Mouse (Mus musculus): ENCODE measurements at regions not wholly inside any gene's neighbourhood (a gene's known extent, or its start where the extent isn't known, plus 50 kb on each side); places are given as distances from the start of the nearest gene placed in this dataset.

GRCm38 (mm10) chr1:119364901-119365300, 57.1 kb downstream of the Inhbb start:
- Histone ChIP-seq H3K27me3 (ENCODE audit: control insufficient read depth, insufficient read depth, low read length) (no peaks in the 10 kb centered on the region), H3K9me3 (replicated peaks; ENCODE audit: control insufficient read depth, low read length) (no peaks in the 10 kb centered on the region; the same call in 1 of the 2 replicates), H3K27ac (ENCODE audit: low read depth, low read length) (no peak overlapping the region), H3K4me1 (ENCODE audit: control insufficient read depth, insufficient read depth, low read length) (no peaks in the 10 kb centered on the region), H3K9ac (ENCODE audit: low read depth, low read length) (no peak overlapping the region), H3K4me2 (no peak overlapping the region), H3K36me3 (ENCODE audit: control insufficient read depth, insufficient read depth, low read length) (no peaks in the 10 kb centered on the region), H3K4me3 (ENCODE audit: low read depth, low read length) (no peak overlapping the region)
- ATAC-seq (replicated peaks; ENCODE audit: insufficient number of reproducible peaks, low FRiP score, low TSS enrichment), result no peak

DNA sequence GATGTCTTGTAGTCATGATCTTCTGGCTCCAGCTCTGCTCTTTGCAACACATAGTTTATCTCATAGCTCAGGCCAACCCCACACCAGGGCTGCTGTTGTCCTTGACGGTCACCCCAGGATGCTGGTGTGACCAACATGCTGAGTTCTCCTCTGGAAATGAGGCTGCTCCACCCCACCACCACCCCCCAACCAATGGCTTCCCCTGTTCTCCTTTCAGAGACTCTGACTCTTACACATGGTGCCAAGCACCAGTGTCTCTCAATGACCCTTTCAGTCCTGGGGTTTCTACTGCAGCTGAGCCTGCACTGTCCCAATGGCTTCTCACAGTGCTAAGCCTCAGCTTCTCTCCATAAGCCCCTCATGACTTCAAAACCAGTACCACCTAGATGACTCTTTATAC, 64.0 kb downstream of the Inhbb start:
- H3K4me3 ChIP-seq (ENCODE audit: low read depth, low read length), result no peak overlapping the region
- no peak overlapping the region for H3K4me2 ChIP-seq
- no peak for ATAC-seq (replicated peaks; ENCODE audit: insufficient number of reproducible peaks, low FRiP score, low TSS enrichment)
- no peaks in the 10 kb centered on the region for H3K4me1 ChIP-seq (ENCODE audit: control insufficient read depth, insufficient read depth, low read length)
- H3K9me3 ChIP-seq (replicated peaks; ENCODE audit: control insufficient read depth, low read length), result no peaks in the 10 kb centered on the region; the same call in none of the 2 replicates
- H3K9ac ChIP-seq (ENCODE audit: low read depth, low read length), result no peak overlapping the region
- no peak overlapping the region for H3K27ac ChIP-seq (ENCODE audit: low read depth, low read length)
- H3K36me3 ChIP-seq (ENCODE audit: control insufficient read depth, insufficient read depth, low read length), result no peaks in the 10 kb centered on the region
- WGBS (ENCODE audit: insufficient replicate concordance), result 59% methylated on average over 1 of the region's 1 CpGs
- no peaks in the 10 kb centered on the region for H3K27me3 ChIP-seq (ENCODE audit: control insufficient read depth, insufficient read depth, low read length)

GRCm38 (mm10) chr1:119356916-119357315, 65.1 kb downstream of the Inhbb start:
- Histone ChIP-seq H3K27ac (ENCODE audit: low read depth, low read length) (no peak overlapping the region), H3K9ac (ENCODE audit: low read depth, low read length) (no peak overlapping the region), H3K4me1 (ENCODE audit: control insufficient read depth, insufficient read depth, low read length) (no peaks in the 10 kb centered on the region), H3K4me3 (ENCODE audit: low read depth, low read length) (no peak overlapping the region), H3K4me2 (no peak overlapping the region), H3K36me3 (ENCODE audit: control insufficient read depth, insufficient read depth, low read length) (no peaks in the 10 kb centered on the region), H3K27me3 (ENCODE audit: control insufficient read depth, insufficient read depth, low read length) (no peaks in the 10 kb centered on the region), H3K9me3 (replicated peaks; ENCODE audit: control insufficient read depth, low read length) (no peaks in the 10 kb centered on the region; the same call in 1 of the 2 replicates)
- 55% methylated on average over 1 of the region's 1 CpGs for WGBS (ENCODE audit: insufficient replicate concordance)
- ATAC-seq (replicated peaks; ENCODE audit: insufficient number of reproducible peaks, low FRiP score, low TSS enrichment), result no peak

DNA sequence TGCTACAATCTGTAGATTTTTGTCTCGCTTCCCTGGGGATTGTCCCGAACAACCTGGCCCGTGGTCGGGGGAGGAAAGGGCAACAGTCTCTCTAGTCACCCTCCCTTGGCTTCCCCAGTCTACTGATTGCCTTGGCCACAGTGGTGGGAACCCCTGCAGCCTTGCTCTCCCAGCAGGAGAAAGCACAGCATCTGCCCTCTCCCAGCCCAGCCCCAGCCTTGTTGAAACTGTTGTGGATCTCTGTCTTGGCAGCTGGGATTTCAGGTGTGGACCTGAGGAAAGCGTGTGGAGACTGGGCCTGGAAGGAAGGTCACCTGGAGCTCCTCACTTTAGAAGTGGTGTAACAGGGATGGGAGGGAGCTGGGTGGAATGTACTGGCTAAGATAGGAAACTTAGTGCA, 66.6 kb downstream of the Inhbb start:
- Histone ChIP-seq H3K4me3 (ENCODE audit: low read depth, low read length) (no peak overlapping the region), H3K27ac (ENCODE audit: low read depth, low read length) (no peak overlapping the region), H3K36me3 (ENCODE audit: control insufficient read depth, insufficient read depth, low read length) (no peaks in the 10 kb centered on the region), H3K4me1 (ENCODE audit: control insufficient read depth, insufficient read depth, low read length) (no peaks in the 10 kb centered on the region), H3K9me3 (replicated peaks; ENCODE audit: control insufficient read depth, low read length) (no peaks in the 10 kb centered on the region; the same call in 1 of the 2 replicates), H3K4me2 (no peak overlapping the region), H3K27me3 (ENCODE audit: control insufficient read depth, insufficient read depth, low read length) (no peaks in the 10 kb centered on the region), H3K9ac (ENCODE audit: low read depth, low read length) (no peak overlapping the region)
- ATAC-seq (replicated peaks; ENCODE audit: insufficient number of reproducible peaks, low FRiP score, low TSS enrichment), result no peak
- 67% methylated on average over 5 of the region's 5 CpGs for WGBS (ENCODE audit: insufficient replicate concordance)

DNA sequence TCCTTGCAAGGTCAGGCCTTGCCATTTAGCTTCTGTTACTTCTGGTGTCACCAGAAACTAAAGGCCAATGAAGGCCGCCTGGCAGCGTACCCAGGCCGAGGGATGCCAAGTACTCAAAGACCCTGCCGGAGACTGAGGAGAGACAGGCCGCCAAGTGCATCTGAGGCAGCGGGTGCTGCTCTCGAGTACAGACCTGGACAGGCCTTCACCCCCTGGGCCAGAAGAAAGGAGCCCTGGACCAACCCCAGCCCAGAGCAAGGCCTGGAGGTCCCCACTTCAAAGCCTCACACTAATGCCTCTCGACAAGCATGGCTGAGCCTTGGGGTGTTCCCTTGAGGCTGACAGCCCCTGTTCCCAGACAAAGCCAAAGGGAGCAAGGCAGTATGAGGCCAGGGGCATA, 70.5 kb downstream of the Inhbb start:
- H3K27me3 ChIP-seq (ENCODE audit: control insufficient read depth, insufficient read depth, low read length), result no peaks in the 10 kb centered on the region
- H3K4me3 ChIP-seq (ENCODE audit: low read depth, low read length), result no peak overlapping the region
- H3K36me3 ChIP-seq (ENCODE audit: control insufficient read depth, insufficient read depth, low read length), result no peaks in the 10 kb centered on the region
- no peaks in the 10 kb centered on the region; the same call in 1 of the 2 replicates for H3K9me3 ChIP-seq (replicated peaks; ENCODE audit: control insufficient read depth, low read length)
- ATAC-seq (replicated peaks; ENCODE audit: insufficient number of reproducible peaks, low FRiP score, low TSS enrichment), result no peak
- H3K4me1 ChIP-seq (ENCODE audit: control insufficient read depth, insufficient read depth, low read length), result peaks cover 9% of the 10 kb centered on the region; the same call in 1 of the 2 replicates
- no peak overlapping the region for H3K9ac ChIP-seq (ENCODE audit: low read depth, low read length)
- H3K4me2 ChIP-seq, result no peak overlapping the region
- no peak overlapping the region for H3K27ac ChIP-seq (ENCODE audit: low read depth, low read length)
- 86% methylated on average over 8 of the region's 8 CpGs for WGBS (ENCODE audit: insufficient replicate concordance)

- 90% methylated on average over 4 of the region's 4 CpGs for WGBS (ENCODE audit: insufficient replicate concordance)
Measured at GRCm38 (mm10) chr1:119350846-119351245, 71.2 kb downstream of the Inhbb start.

GRCm38 (mm10) chr1:119350296-119350695, 71.8 kb downstream of the Inhbb start:
- Histone ChIP-seq H3K4me3 (ENCODE audit: low read depth, low read length) (no peak overlapping the region), H3K36me3 (ENCODE audit: control insufficient read depth, insufficient read depth, low read length) (no peaks in the 10 kb centered on the region), H3K4me2 (no peak overlapping the region), H3K4me1 (ENCODE audit: control insufficient read depth, insufficient read depth, low read length) (peaks cover 9% of the 10 kb centered on the region; the same call in 1 of the 2 replicates), H3K27me3 (ENCODE audit: control insufficient read depth, insufficient read depth, low read length) (no peaks in the 10 kb centered on the region), H3K9ac (ENCODE audit: low read depth, low read length) (no peak overlapping the region), H3K27ac (ENCODE audit: low read depth, low read length) (no peak overlapping the region), H3K9me3 (replicated peaks; ENCODE audit: control insufficient read depth, low read length) (no peaks in the 10 kb centered on the region; the same call in 1 of the 2 replicates)
- 80% methylated on average over 7 of the region's 7 CpGs for WGBS (ENCODE audit: insufficient replicate concordance)
- ATAC-seq (replicated peaks; ENCODE audit: insufficient number of reproducible peaks, low FRiP score, low TSS enrichment), result no peak

More at GRCm38 (mm10) chr1:119350846-119351245, 71.2 kb downstream of the Inhbb start:
- Histone ChIP-seq H3K36me3 (ENCODE audit: control insufficient read depth, insufficient read depth, low read length) (no peaks in the 10 kb centered on the region), H3K27ac (ENCODE audit: low read depth, low read length) (no peak overlapping the region), H3K9ac (ENCODE audit: low read depth, low read length) (no peak overlapping the region), H3K9me3 (replicated peaks; ENCODE audit: control insufficient read depth, low read length) (no peaks in the 10 kb centered on the region; the same call in 1 of the 2 replicates), H3K4me1 (ENCODE audit: control insufficient read depth, insufficient read depth, low read length) (peaks cover 9% of the 10 kb centered on the region; the same call in 1 of the 2 replicates), H3K27me3 (ENCODE audit: control insufficient read depth, insufficient read depth, low read length) (no peaks in the 10 kb centered on the region), H3K4me2 (no peak overlapping the region), H3K4me3 (ENCODE audit: low read depth, low read length) (no peak overlapping the region)
- no peak for ATAC-seq (replicated peaks; ENCODE audit: insufficient number of reproducible peaks, low FRiP score, low TSS enrichment)

DNA sequence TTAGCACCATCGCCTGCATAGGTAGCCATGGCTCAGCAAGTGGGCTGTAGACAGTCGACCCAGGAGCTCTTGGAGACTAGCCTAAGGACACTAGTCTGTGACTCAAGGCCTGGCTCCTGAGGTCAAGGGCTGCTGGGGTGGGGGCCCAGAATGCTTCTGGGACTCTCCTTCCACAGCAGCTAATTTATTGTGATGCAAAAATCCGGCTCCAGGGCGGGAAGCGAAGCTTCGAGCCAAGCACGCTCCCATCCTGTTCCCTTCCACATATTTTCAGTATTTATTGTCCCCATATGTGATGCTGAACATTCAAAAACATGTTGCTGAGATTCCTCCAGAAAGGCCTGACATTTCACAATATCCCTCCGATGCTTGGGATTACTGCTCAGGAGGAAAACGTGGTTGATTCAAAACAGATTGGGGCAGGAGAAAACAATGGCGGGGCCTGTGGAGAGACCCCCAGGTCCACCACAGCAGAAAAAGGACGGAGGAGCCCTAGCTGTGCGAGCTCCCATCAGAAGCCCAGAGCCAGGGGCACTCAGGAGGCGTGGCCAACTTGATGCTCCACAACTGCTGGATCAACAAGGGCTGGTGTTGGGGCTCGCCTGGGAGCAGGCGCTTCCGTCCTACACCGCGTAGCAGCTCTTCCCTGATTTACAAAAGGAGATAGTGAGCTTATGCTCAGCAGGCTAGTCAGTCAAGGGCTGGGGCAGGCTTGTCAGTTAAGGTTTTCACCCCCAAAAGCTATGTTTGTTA, 73.4 kb downstream of the Inhbb start:
- H3K9ac ChIP-seq (ENCODE audit: low read depth, low read length), result no peak overlapping the region
- H3K27me3 ChIP-seq (ENCODE audit: control insufficient read depth, insufficient read depth, low read length), result no peaks in the 10 kb centered on the region
- no peaks in the 10 kb centered on the region; the same call in 1 of the 2 replicates for H3K9me3 ChIP-seq (replicated peaks; ENCODE audit: control insufficient read depth, low read length)
- peaks cover 9% of the 10 kb centered on the region; the same call in 1 of the 2 replicates for H3K4me1 ChIP-seq (ENCODE audit: control insufficient read depth, insufficient read depth, low read length)
- 0 out of 2 replicates have a peak, but pooled peaks have one; percentile 18 for ATAC-seq (replicated peaks; ENCODE audit: insufficient number of reproducible peaks, low FRiP score, low TSS enrichment)
- no peaks in the 10 kb centered on the region for H3K36me3 ChIP-seq (ENCODE audit: control insufficient read depth, insufficient read depth, low read length)
- H3K4me3 ChIP-seq (ENCODE audit: low read depth, low read length), result no peak overlapping the region
- H3K4me2 ChIP-seq, result peak overlapping the region; percentile 30
- 26% methylated on average over 18 of the region's 18 CpGs for WGBS (ENCODE audit: insufficient replicate concordance)
- H3K27ac ChIP-seq (ENCODE audit: low read depth, low read length), result no peak overlapping the region

- Histone ChIP-seq H3K4me1 (ENCODE audit: control insufficient read depth, insufficient read depth, low read length) (peaks cover 9% of the 10 kb centered on the region; the same call in 1 of the 2 replicates), H3K9ac (ENCODE audit: low read depth, low read length) (no peak overlapping the region), H3K27me3 (ENCODE audit: control insufficient read depth, insufficient read depth, low read length) (no peaks in the 10 kb centered on the region), H3K4me2 (no peak overlapping the region), H3K36me3 (ENCODE audit: control insufficient read depth, insufficient read depth, low read length) (no peaks in the 10 kb centered on the region), H3K4me3 (ENCODE audit: low read depth, low read length) (no peak overlapping the region), H3K9me3 (replicated peaks; ENCODE audit: control insufficient read depth, low read length) (no peaks in the 10 kb centered on the region; the same call in 1 of the 2 replicates), H3K27ac (ENCODE audit: low read depth, low read length) (no peak overlapping the region)
- no peak for ATAC-seq (replicated peaks; ENCODE audit: insufficient number of reproducible peaks, low FRiP score, low TSS enrichment)
- 83% methylated on average over 1 of the region's 1 CpGs for WGBS (ENCODE audit: insufficient replicate concordance)
Measured at GRCm38 (mm10) chr1:119347749-119348148, 74.3 kb downstream of the Inhbb start.
